Mouse (Mus musculus): ENCODE results near the gene Rnase11. TPM values are rescaled to one million over a fixed set of nuclear protein-coding genes. Genes with fewer than 3 reads are reported as not detected.

Rnase11 gene
- polyA plus RNA-seq, 1 experiment: not detected

DNA sequence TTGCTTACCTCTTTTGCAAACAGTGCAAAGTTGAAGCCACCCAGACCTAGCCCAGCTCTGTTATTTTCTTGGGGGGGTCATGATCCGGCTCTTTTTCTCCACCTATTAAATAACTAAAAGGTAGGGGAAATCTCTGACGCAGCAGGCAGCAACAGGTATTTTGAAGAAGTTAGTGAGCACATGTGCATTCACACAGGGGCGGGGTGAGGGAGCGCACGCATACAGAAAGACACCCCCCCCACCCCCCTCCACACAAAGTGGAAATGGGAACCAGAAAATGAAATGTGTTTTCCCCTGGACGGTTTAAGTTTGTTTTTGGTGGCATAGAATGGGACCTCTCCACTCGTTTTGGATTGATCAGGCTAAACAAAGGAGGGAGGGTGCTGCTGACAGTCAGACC lies 33.8 kb upstream of the Rnase11 start:
- TF ChIP-seq EP300 (IDR thresholded peaks at IDR 0.05; ENCODE audit: insufficient read depth, low read depth, low read length) (no peak), CTCF (IDR thresholded peaks at IDR 0.05; ENCODE audit: low read depth, low read length) (no peak), POLR2A (IDR thresholded peaks at IDR 0.05; ENCODE audit: insufficient read depth, low read length) (no peak)
- no peaks in the 10 kb centered on the region for H3K9me3 ChIP-seq (replicated peaks; ENCODE audit: control insufficient read depth, insufficient read depth, low read length, poor library complexity, severe bottlenecking)

DNA sequence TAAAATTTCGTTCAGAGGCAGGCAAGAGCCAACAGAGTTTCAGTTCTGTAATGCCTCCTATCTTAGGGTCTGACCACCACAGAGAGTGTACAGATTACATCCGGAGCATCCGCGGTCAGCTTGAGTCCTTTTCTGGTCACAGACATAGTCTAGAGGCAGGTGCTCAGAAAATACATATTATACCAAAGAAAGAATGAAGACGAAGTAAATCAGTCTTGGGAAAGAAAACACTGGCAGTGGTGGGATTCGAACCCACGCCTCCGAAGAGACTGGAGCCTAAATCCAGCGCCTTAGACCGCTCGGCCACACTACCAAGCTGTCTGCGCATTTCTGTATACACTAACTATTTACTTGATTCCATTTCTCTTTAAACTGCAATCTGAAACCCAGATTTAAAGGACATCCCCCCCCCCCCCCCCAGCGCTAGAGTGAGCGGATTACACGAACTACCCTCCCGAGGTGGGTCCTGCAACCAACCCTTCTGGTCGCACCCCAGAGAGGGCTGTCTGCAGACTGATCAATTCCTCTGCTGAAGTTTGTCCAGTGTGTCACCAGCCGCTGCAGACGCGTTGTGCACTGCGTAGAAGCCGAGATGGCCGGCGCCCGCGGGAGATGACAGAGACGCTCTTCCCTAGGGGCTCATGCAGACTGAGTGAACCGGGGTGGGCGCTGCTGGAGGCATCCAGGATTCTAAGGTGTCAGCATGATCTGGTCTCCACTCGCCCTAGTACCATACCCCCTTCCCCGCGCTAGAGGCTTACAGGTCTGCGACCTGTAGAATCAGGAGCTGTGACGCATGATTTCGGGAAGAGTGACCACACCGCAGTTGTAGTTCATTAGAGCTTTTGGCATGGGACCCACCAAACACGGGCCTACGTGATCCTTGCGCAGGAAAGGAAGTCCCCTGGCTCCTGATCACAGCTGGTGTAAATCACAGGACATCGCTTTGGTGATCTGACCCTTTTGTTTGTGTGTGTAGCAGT lies 32.9 kb upstream of the Rnase11 start:
- H3K4me1 ChIP-seq (ENCODE audit: control insufficient read depth, insufficient read depth, low read length): peaks cover 1% of the 10 kb centered on the region
- no peaks in the 10 kb centered on the region for H3K27me3 ChIP-seq (ENCODE audit: control insufficient read depth, insufficient read depth, low read length, poor library complexity, severe bottlenecking)
- H3K9me3 ChIP-seq (replicated peaks; ENCODE audit: control insufficient read depth, insufficient read depth, low read length, poor library complexity, severe bottlenecking): no peaks in the 10 kb centered on the region
- no peak for TF ChIP-seq POLR2A (IDR thresholded peaks at IDR 0.05; ENCODE audit: insufficient read depth, low read length)
- no peak for TF ChIP-seq CTCF (IDR thresholded peaks at IDR 0.05; ENCODE audit: low read depth, low read length)
- TF ChIP-seq EP300 (IDR thresholded peaks at IDR 0.05; ENCODE audit: insufficient read depth, low read depth, low read length): no peak
- H3K9ac ChIP-seq (ENCODE audit: low read depth, poor library complexity, severe bottlenecking): peak overlapping the region; percentile 9
- no peak overlapping the region for H3K27ac ChIP-seq (ENCODE audit: insufficient read depth, low read length)
- no peaks in the 10 kb centered on the region for H3K36me3 ChIP-seq (ENCODE audit: control insufficient read depth, insufficient read depth, low read length, poor library complexity, severe bottlenecking)
- peak overlapping the region; percentile 83 for H3K4me3 ChIP-seq (ENCODE audit: low read depth, low read length)

More for the DNA sequence above, 33.8 kb upstream of the Rnase11 start:
- no peaks in the 10 kb centered on the region for H3K36me3 ChIP-seq (ENCODE audit: control insufficient read depth, insufficient read depth, low read length, poor library complexity, severe bottlenecking)
- peaks cover 1% of the 10 kb centered on the region for H3K4me1 ChIP-seq (ENCODE audit: control insufficient read depth, insufficient read depth, low read length)
- peak overlapping the region; percentile 9; the same call in 1 of the 2 replicates for H3K9ac ChIP-seq (ENCODE audit: low read depth, poor library complexity, severe bottlenecking)
- H3K27ac ChIP-seq (ENCODE audit: insufficient read depth, low read length): no peak overlapping the region
- no peaks in the 10 kb centered on the region for H3K27me3 ChIP-seq (ENCODE audit: control insufficient read depth, insufficient read depth, low read length, poor library complexity, severe bottlenecking)
- H3K4me3 ChIP-seq (ENCODE audit: low read depth, low read length): no peak overlapping the region; the same call in 1 of the 2 replicates

GRCm38 (mm10) chr14:51081035-51081434 lies 31.1 kb upstream of the Rnase11 start:
- Histone ChIP-seq H3K4me1 (ENCODE audit: control insufficient read depth, insufficient read depth, low read length) (peaks cover 1% of the 10 kb centered on the region), H3K36me3 (ENCODE audit: control insufficient read depth, insufficient read depth, low read length, poor library complexity, severe bottlenecking) (no peaks in the 10 kb centered on the region), H3K9me3 (replicated peaks; ENCODE audit: control insufficient read depth, insufficient read depth, low read length, poor library complexity, severe bottlenecking) (no peaks in the 10 kb centered on the region), H3K9ac (ENCODE audit: low read depth, poor library complexity, severe bottlenecking) (no peak overlapping the region), H3K27me3 (ENCODE audit: control insufficient read depth, insufficient read depth, low read length, poor library complexity, severe bottlenecking) (no peaks in the 10 kb centered on the region), H3K27ac (ENCODE audit: insufficient read depth, low read length) (no peak overlapping the region), H3K4me3 (ENCODE audit: low read depth, low read length) (no peak overlapping the region)
- TF ChIP-seq CTCF (IDR thresholded peaks at IDR 0.05; ENCODE audit: low read depth, low read length) (no peak), EP300 (IDR thresholded peaks at IDR 0.05; ENCODE audit: insufficient read depth, low read depth, low read length) (no peak), POLR2A (IDR thresholded peaks at IDR 0.05; ENCODE audit: insufficient read depth, low read length) (no peak)

- H3K27ac ChIP-seq (ENCODE audit: insufficient read depth, low read length): no peak overlapping the region
- H3K4me3 ChIP-seq (ENCODE audit: low read depth, low read length): no peak overlapping the region
- peaks cover 1% of the 10 kb centered on the region for H3K4me1 ChIP-seq (ENCODE audit: control insufficient read depth, insufficient read depth, low read length)
- no peaks in the 10 kb centered on the region for H3K9me3 ChIP-seq (replicated peaks; ENCODE audit: control insufficient read depth, insufficient read depth, low read length, poor library complexity, severe bottlenecking)
- no peak overlapping the region for H3K9ac ChIP-seq (ENCODE audit: low read depth, poor library complexity, severe bottlenecking)
- no peak for TF ChIP-seq POLR2A (IDR thresholded peaks at IDR 0.05; ENCODE audit: insufficient read depth, low read length)
- no peak for TF ChIP-seq CTCF (IDR thresholded peaks at IDR 0.05; ENCODE audit: low read depth, low read length)
- no peak for TF ChIP-seq EP300 (IDR thresholded peaks at IDR 0.05; ENCODE audit: insufficient read depth, low read depth, low read length)
- H3K36me3 ChIP-seq (ENCODE audit: control insufficient read depth, insufficient read depth, low read length, poor library complexity, severe bottlenecking): no peaks in the 10 kb centered on the region
- H3K27me3 ChIP-seq (ENCODE audit: control insufficient read depth, insufficient read depth, low read length, poor library complexity, severe bottlenecking): no peaks in the 10 kb centered on the region
Observed at GRCm38 (mm10) chr14:51079180-51079579, 29.2 kb upstream of the Rnase11 start.

DNA sequence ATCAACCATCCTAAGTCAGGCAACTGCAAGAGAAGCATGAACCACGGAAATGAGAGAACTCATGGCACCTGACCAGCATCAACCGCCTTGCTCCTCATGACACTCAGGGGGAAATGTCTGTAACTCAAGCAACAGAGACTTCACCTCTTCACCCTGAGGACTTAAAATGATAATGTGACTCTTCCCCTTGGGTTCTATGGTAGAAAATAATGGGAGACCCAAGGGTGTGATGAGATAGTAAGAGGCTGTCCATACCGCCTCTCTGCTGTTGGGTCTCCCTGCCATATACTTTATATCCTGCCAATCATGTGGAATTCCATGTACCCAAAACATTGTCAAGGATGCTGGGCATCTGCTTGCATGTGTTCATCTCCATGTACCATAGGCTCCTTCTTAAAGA lies 24.4 kb upstream of the Rnase11 start, which contains the start of gene Olfr750:
Olfr750 (minus strand) TSS at position 101 of the 400 bp plus-strand sequence.
- Histone ChIP-seq H3K27me3 (ENCODE audit: control insufficient read depth, insufficient read depth, low read length, poor library complexity, severe bottlenecking) (no peaks in the 10 kb centered on the region), H3K27ac (ENCODE audit: insufficient read depth, low read length) (no peak within 1 kb of the TSS), H3K4me1 (ENCODE audit: control insufficient read depth, insufficient read depth, low read length) (no peaks in the 10 kb centered on the region), H3K4me3 (ENCODE audit: low read depth, low read length) (no peak within 1 kb of the TSS), H3K9me3 (replicated peaks; ENCODE audit: control insufficient read depth, insufficient read depth, low read length, poor library complexity, severe bottlenecking) (no peaks in the 10 kb centered on the region), H3K36me3 (ENCODE audit: control insufficient read depth, insufficient read depth, low read length, poor library complexity, severe bottlenecking) (no peaks in the 10 kb centered on the region), H3K9ac (ENCODE audit: low read depth, poor library complexity, severe bottlenecking) (no peak within 1 kb of the TSS)
- TF ChIP-seq POLR2A (IDR thresholded peaks at IDR 0.05; ENCODE audit: insufficient read depth, low read length) (no peak), EP300 (IDR thresholded peaks at IDR 0.05; ENCODE audit: insufficient read depth, low read depth, low read length) (no peak), CTCF (IDR thresholded peaks at IDR 0.05; ENCODE audit: low read depth, low read length) (no peak)

GRCm38 (mm10) chr14:51069617-51070016 lies 19.7 kb upstream of the Rnase11 start:
- Histone ChIP-seq H3K4me1 (ENCODE audit: control insufficient read depth, insufficient read depth, low read length) (no peaks in the 10 kb centered on the region), H3K27me3 (ENCODE audit: control insufficient read depth, insufficient read depth, low read length, poor library complexity, severe bottlenecking) (no peaks in the 10 kb centered on the region), H3K4me3 (ENCODE audit: low read depth, low read length) (no peak overlapping the region), H3K9ac (ENCODE audit: low read depth, poor library complexity, severe bottlenecking) (no peak overlapping the region), H3K36me3 (ENCODE audit: control insufficient read depth, insufficient read depth, low read length, poor library complexity, severe bottlenecking) (no peaks in the 10 kb centered on the region), H3K27ac (ENCODE audit: insufficient read depth, low read length) (no peak overlapping the region), H3K9me3 (replicated peaks; ENCODE audit: control insufficient read depth, insufficient read depth, low read length, poor library complexity, severe bottlenecking) (no peaks in the 10 kb centered on the region)
- TF ChIP-seq EP300 (IDR thresholded peaks at IDR 0.05; ENCODE audit: insufficient read depth, low read depth, low read length) (no peak), CTCF (IDR thresholded peaks at IDR 0.05; ENCODE audit: low read depth, low read length) (peak; percentile 38), POLR2A (IDR thresholded peaks at IDR 0.05; ENCODE audit: insufficient read depth, low read length) (no peak)

Measured in ES-Bruce4 (cell line).